ENCODE assay signal across 16 mouse cellular contexts in the genomic region with DNA sequence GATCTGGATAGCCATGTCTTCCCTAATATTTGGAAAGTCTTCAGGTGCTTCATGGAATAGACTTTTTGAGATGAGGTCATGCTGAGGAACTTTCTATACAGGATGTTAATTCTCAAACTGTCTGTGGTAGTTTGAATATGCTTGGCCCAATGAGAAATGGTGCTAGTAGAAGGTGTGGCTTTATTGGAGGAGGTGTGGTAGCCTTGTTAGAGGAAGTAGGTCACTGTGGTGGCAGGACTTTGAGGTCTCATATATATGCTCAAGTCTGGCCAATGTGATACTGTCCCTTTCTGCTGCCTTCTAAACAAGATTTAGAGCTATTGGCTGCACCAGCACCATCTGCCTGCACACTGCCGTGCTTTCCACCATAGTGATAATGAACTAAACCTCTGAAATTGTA. TPM values are rescaled to one million over a fixed set of nuclear protein-coding genes. Genes with fewer than 3 reads are reported as not detected.
DNase-seq lines count a peak whose midpoint lies in the region; ATAC-seq and TF ChIP-seq lines count a peak whose summit lies in the region.
"Had no signal": no experiment of that assay in that cellular context is flagged by ENCODE, and none has a peak within 500 bp of the region (broad histone marks: within the 10 kb centered on the region; RNA-seq: fewer than 3 reads in every experiment).

No protein-coding gene starts in this region.

- H3K27ac ChIP-seq in spleen, adult 2 months (ENCODE audit: insufficient read depth, low read length): peak overlapping the region; percentile 50
- peak overlapping the region; percentile 83 for H3K27ac ChIP-seq in liver, embryonic 14.5 days
- H3K27ac ChIP-seq: embryonic facial prominence, embryonic 13.5 days; forebrain, embryonic 13.5 days; hindbrain, embryonic 15.5 days had no signal

- ATAC-seq in erythroid progenitor cell, adult 5-6 weeks (replicated peaks; ENCODE audit: low FRiP score, poor library complexity, severe bottlenecking): peak; percentile 72
- peak; percentile 48; the same call in 1 of the 2 replicates for ATAC-seq in liver, embryonic 14.5 days (ENCODE audit: insufficient read depth)
- ATAC-seq in megakaryocyte-erythroid progenitor cell, adult 5-6 weeks (replicated peaks; ENCODE audit: low FRiP score, low TSS enrichment, poor library complexity, severe bottlenecking): no peak
- ATAC-seq: forebrain, embryonic 13.5 days had no signal

- no peaks in the 10 kb centered on the region for H3K36me3 ChIP-seq in spleen, adult 2 months (ENCODE audit: control insufficient read depth, insufficient read depth, low read length)
- H3K36me3 ChIP-seq in liver, embryonic 14.5 days (replicated peaks; ENCODE audit: control insufficient read depth, insufficient read depth, low read depth): peaks cover 2% of the 10 kb centered on the region
- H3K36me3 ChIP-seq: embryonic facial prominence, embryonic 13.5 days; hindbrain, embryonic 15.5 days had no signal

- no peak for TF ChIP-seq EP300 in liver, embryonic 14.5 days (IDR thresholded peaks at IDR 0.05; ENCODE audit: low read depth)

- no peak for TF ChIP-seq POLR2A in spleen, adult 2 months (IDR thresholded peaks at IDR 0.05; ENCODE audit: low read depth, low read length)

- WGBS in spleen, adult 2 months: 58% methylated on average over 1 of the region's 1 CpGs
- WGBS in liver, embryonic 14.5 days (ENCODE audit: insufficient replicate concordance): 38% methylated on average over 1 of the region's 1 CpGs

- no peak for TF ChIP-seq CTCF in spleen, adult 2 months (IDR thresholded peaks at IDR 0.05; ENCODE audit: extremely low read depth, insufficient read depth, insufficient read length, insufficient replicate concordance)
- no peak for TF ChIP-seq CTCF in liver, embryonic 14.5 days (IDR thresholded peaks at IDR 0.05; ENCODE audit: low read depth)

- H3K27me3 ChIP-seq in spleen, adult 2 months (ENCODE audit: control insufficient read depth, insufficient read depth, low read length): no peaks in the 10 kb centered on the region
- H3K27me3 ChIP-seq in liver, embryonic 14.5 days (ENCODE audit: control insufficient read depth, insufficient read depth, low read length): no peaks in the 10 kb centered on the region
- H3K27me3 ChIP-seq: CH12.LX; embryonic facial prominence, embryonic 13.5 days; forebrain, embryonic 13.5 days; hindbrain, embryonic 15.5 days; megakaryocyte, embryonic 14.5 days had no signal

- peaks cover 14% of the 10 kb centered on the region for H3K4me1 ChIP-seq in spleen, adult 2 months (ENCODE audit: control insufficient read depth, insufficient read depth, insufficient read length)
- peaks cover 61 to 68% of the 10 kb centered on the region in 2 experiments for H3K4me1 ChIP-seq in liver, embryonic 14.5 days (replicated peaks; ENCODE audit: control insufficient read depth in 2 of 2, insufficient read depth in 2 of 2, low read length in 1 of 2)
- H3K4me1 ChIP-seq: embryonic facial prominence, embryonic 13.5 days; forebrain, embryonic 13.5 days; hindbrain, embryonic 15.5 days had no signal

- H3K9me3 ChIP-seq in liver, embryonic 14.5 days (ENCODE audit: control insufficient read depth, low read length): no peaks in the 10 kb centered on the region
- H3K9me3 ChIP-seq: embryonic facial prominence, embryonic 13.5 days; forebrain, embryonic 13.5 days; hindbrain, embryonic 15.5 days; megakaryocyte, embryonic 14.5 days had no signal

- peak overlapping the region; percentile 37; the same call in 1 of the 2 replicates for H3K9ac ChIP-seq in liver, embryonic 14.5 days (replicated peaks)
- H3K9ac ChIP-seq: embryonic facial prominence, embryonic 13.5 days; forebrain, embryonic 13.5 days; hindbrain, embryonic 15.5 days had no signal

- H3K4me3 ChIP-seq in spleen, adult 2 months (ENCODE audit: extremely low read depth, insufficient read depth, insufficient read length): no peak overlapping the region
- H3K4me3 ChIP-seq in liver, embryonic 14.5 days (ENCODE audit: insufficient read depth in 1 of 2, low read depth in 2 of 2, low read length in 2 of 2): no peak overlapping the region
- H3K4me3 ChIP-seq: embryonic facial prominence, embryonic 13.5 days; forebrain, embryonic 13.5 days; hindbrain, embryonic 15.5 days; megakaryocyte, embryonic 14.5 days had no signal

- DNase-seq in spleen, adult 2 months (ENCODE audit: low read depth in 1 of 2, low spot score in 2 of 2): peak in 1 of 2 experiments; percentile 14
- no peak for DNase-seq in spleen, adult 18-20 months
- DNase-seq in liver, embryonic 14.5 days (ENCODE audit: low read depth in 3 of 3, low spot score in 3 of 3): no peak
- DNase-seq in kidney, adult 8-10 months: no peak
- no peak for DNase-seq in frontal cortex, postnatal 10 days (ENCODE audit: low spot score in 2 of 2)
- DNase-seq in adrenal gland, adult (ENCODE audit: inconsistent age in 2 of 2, low spot score in 1 of 2): no peak
- DNase-seq: adrenal gland, postnatal 25 days; cerebellum, postnatal 14 days; thymus, adult 18-20 months had no signal

- H3K4me2 ChIP-seq in liver, embryonic 14.5 days (ENCODE audit: low read depth): peak overlapping the region; percentile 43
- H3K4me2 ChIP-seq: embryonic facial prominence, embryonic 13.5 days; forebrain, embryonic 13.5 days; hindbrain, embryonic 15.5 days had no signal

RNA-seq across cellular contexts. Expression of a gene that starts 18.0 kb away (rescaled TPM):
- polyA plus RNA-seq in spleen, adult 2 months (2012; rRNA removed): 49.8 and 53.0 TPM in 2 replicates
- 256 and 320 TPM in 2 replicates for total RNA-seq in erythroid progenitor cell, adult 5-6 weeks (2015; ENCODE audit: low replicate concordance)
- 179 and 231 TPM in 2 replicates for total RNA-seq in erythroid progenitor cell, adult 5-6 weeks (2017; ENCODE audit: low replicate concordance)
- 22.7 and 26.6 TPM in 2 replicates for polyA plus RNA-seq in liver, embryonic 14.5 days (2012; rRNA removed)
- 64.7 and 72.3 TPM in 2 replicates for polyA plus RNA-seq in liver, embryonic 14.5 days (2014; fragmentation: Nextera tagmentation; extraction: Ambion mirVana)
- 153 and 199 TPM in 2 replicates for total RNA-seq in megakaryocyte-erythroid progenitor cell, adult 5-6 weeks (2014; fragmentation: Nextera tagmentation)
- 175 and 204 TPM in 2 replicates for total RNA-seq in megakaryocyte-erythroid progenitor cell, adult 5-6 weeks (2017)

RNA-seq across cellular contexts. Expression of a gene that starts 50.2 kb away (rescaled TPM):
- 3.0 and 4.5 TPM in 2 replicates for polyA plus RNA-seq in spleen, adult 2 months (2012; rRNA removed)
- total RNA-seq in erythroid progenitor cell, adult 5-6 weeks (2015; ENCODE audit: low replicate concordance): 13.8 and 19.1 TPM in 2 replicates
- total RNA-seq in erythroid progenitor cell, adult 5-6 weeks (2017; ENCODE audit: low replicate concordance): 11.8 and 20.7 TPM in 2 replicates
- 5.5 and 10.4 TPM in 2 replicates for polyA plus RNA-seq in liver, embryonic 14.5 days (2012; rRNA removed)
- 16.3 and 17.6 TPM in 2 replicates for polyA plus RNA-seq in liver, embryonic 14.5 days (2014; fragmentation: Nextera tagmentation; extraction: Ambion mirVana)
- total RNA-seq in megakaryocyte-erythroid progenitor cell, adult 5-6 weeks (2014; fragmentation: Nextera tagmentation): 28.3 and 35.5 TPM in 2 replicates
- 48.3 and 54.6 TPM in 2 replicates for total RNA-seq in megakaryocyte-erythroid progenitor cell, adult 5-6 weeks (2017)
